Mouse (Mus musculus): ENCODE data around the gene Plekhs1. TPM values are rescaled to one million over a fixed set of nuclear protein-coding genes. Genes with fewer than 3 reads are reported as not detected.
"Not testable (repeated sequence)": the region's sequence is repeated elsewhere in the genome, so short reads cannot be mapped to it uniquely, and the experiment has no call there.

The Plekhs1 gene
- polyA plus RNA-seq, 3 experiments from 2014 or later: 0.55 TPM; not detected in 2

DNA sequence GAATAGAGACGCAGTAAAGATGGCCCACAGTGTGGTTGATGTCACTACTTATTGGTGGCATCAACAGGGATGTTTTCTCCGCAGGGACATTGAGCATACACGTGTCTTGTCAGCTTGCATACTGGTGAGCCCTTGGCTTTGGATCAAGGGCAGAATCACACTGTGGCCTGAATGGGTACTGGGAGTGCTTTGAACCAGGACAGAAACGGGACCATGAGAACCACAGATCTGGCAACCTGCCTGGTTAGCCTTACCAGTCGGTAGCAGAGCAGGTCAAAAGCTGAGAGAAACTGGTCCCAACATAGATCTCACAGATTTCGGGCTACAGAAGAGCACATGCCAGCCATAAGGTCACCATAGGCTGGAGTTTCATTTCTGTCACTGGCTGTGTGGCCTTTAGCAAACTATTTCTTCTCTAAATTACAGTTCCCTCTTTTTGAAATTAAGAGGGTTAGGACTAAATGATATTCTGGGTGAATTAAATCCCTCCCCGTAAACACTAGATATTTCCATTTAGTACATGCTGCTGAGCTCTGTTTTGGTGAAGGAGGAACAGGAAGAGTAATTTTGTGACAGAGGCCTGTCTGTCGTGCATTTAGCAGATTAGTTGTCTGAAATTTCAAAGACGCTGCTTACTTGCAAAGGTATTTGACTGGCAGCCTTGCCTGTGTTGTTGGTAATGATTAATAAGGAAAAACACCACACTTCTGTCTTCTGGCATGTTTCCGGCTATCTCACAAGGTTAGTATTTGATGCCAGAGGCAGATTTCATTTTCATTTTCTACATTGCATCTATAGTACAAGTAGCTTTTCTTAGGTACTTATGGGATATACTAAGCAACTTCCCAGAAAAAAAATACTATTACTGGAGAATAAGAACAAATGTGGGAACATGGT lies 2.0 kb upstream of the Plekhs1 start:
- no peak for ATAC-seq

- no peak for ATAC-seq
These were observed 1.2 kb upstream of the Plekhs1 start for GRCm38 (mm10) chr19:56460241-56460640.

DNA sequence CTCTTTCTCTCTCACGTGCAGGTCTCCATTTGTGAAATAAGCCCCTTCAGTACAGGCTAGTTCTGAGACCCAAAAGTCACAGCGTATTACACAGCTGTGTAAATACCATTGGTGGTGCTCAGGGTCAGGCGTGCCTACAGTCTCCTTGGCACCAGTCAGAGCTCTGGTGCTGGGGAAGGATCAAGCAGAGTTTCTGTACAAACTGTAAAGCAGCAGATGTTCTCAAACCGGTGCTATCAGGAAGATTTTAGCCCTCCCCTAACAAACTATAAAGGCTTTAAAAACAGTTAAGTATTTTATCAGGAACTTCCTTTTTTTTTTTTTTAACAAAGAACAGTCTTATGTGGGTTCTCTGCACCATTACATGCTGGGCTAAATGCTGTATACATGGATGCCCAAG lies 1.3 kb downstream of the Plekhs1 start:
- ATAC-seq: no peak

DNA sequence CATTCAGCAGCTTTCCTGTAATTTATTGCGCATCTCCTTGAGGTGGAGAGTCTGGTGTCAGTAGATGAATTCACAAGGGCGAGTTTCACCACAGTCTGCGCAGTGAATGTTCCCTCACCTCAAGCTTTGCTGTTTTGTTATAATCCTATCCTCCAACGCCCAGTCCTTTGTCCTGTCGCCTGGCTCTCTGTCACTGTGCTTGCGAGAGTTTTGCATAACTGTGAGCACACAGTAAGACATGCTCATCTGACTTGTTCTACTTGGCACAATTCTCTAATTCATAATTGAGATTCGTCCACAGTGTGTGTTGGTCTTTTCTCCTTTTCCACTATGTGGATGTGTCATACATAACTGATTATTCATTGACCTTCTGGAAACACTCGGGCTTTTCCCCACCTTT lies 5.0 kb downstream of the Plekhs1 start:
- ATAC-seq: no peak

DNA sequence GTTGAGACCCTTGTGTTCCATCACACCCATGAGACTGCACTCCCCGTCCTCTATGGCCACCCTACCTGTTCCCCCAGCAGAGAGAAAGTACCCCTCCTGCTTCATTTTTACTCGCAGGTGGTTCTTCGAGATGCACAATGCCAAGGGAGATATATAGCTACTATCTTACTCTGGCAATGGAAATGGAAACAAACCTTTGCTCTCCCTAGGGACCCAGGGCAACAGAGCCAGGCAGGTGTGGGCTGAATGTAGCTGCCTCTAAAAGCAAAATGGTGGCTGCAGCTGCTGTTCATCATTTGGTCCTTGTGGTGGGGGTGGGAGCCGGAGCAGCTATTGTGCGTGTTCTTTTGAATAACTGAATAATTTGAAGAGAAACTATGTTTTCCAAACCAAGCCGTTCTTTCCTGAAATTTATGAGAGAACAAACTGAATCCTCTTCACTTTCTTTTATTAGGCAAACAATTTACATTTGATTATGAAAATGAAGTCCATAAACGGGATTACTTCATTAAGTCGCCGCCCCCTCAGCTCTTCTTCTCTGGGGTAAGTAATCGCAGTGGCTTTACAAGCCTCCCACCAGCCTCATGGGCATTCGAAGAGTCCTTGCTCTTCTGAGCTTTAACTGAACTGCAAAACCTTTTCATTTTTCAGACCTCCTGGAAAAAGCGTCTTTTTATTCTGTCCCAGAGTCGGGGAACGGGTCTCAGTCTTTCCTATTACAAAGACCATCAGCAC lies 9.0 kb downstream of the Plekhs1 start:
- ATAC-seq: no peak

- ATAC-seq: no peak
These were observed 10.5 kb downstream of the Plekhs1 start for GRCm38 (mm10) chr19:56471934-56472333.

- ATAC-seq: no peak
These were observed 13.6 kb downstream of the Plekhs1 start for GRCm38 (mm10) chr19:56474869-56475550.

GRCm38 (mm10) chr19:56476546-56476945 lies 15.1 kb downstream of the Plekhs1 start:
- no peak for ATAC-seq

GRCm38 (mm10) chr19:56477253-56477652 lies 15.8 kb downstream of the Plekhs1 start:
- ATAC-seq: no peak

GRCm38 (mm10) chr19:56477832-56478231 lies 16.4 kb downstream of the Plekhs1 start:
- no peak for ATAC-seq

DNA sequence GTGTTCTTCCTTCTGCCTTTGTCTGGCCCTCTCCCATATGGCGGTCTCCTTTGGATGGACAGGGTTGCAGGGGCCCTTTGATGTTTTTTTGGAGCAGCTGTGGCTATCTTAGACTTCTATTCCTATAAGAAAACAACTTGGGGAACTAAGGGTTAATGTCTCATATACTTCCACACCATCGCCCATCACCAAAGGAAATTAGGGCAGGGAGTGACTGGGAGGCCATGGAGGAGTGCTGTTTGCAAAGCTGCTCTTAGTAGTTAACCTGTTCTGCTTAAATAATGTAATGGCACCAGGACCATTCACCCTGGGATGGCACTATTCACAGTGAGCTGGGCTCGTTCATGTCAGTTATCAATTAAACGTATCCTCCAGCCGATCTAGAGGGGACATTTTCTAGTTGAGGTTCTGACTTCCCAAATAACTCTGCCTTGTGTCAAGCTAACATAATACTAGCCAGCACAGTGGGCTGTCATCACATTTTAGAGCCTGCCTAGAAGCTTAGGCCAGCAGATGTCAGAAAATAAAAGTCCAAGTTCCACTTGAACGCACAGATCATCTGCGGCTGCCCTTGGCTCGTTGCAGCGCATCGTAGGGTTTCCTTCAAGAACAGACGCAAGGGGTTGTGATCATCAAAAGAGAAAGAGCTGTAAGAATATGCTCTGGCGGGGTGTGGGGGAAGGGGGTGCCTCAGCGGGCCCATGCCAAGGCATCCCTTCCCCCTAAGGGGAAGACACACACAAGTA lies 23.4 kb downstream of the Plekhs1 start:
- ATAC-seq: no peak

DNA sequence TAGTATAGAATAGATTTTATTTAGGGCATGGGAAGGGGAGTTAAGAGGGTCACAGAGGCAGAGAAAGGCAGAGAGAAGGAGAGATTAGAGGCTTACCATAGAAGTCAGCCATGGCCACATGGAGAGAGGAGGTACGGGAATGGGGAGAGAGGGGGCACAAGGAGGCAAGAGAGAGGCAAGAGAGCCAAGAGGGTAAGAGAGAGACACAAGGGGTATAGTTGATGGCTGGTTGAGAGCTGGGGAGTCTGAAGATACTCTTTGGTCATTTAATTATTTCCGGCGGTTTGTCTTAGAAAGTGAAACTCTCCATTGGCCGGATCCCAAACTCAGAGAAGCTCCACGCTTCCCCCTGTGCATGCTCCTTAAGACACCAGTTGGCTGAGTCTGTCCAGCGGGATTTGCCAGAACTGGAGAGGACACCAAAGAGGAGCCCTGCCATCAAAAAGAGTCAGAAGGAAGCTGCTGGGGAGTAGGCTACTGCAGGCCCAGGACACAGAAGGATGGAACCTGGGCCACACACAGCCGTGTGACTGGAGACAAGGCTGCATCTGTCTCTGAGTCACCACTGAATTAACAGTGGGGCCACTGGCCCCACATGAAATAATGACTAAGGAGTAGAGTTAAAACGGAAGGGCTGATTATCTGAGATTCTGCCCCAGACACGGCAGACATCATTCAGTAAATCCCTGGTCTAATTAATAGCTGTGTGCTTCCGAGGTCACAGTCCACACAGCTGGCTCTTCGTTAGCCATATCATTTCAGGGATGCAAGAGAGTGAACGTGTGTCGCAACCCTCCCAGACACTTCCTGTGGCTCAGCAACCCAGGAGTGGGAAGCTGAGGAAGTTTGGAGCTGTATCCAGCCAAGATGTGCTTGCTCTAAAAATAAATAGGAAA lies 24.2 kb downstream of the Plekhs1 start:
- ATAC-seq: no peak

- no peak for ATAC-seq
These were observed 25.5 kb downstream of the Plekhs1 start for GRCm38 (mm10) chr19:56486926-56487325.

GRCm38 (mm10) chr19:56487339-56487738 lies 25.9 kb downstream of the Plekhs1 start:
- no peak for ATAC-seq

GRCm38 (mm10) chr19:56489601-56490000 lies 28.2 kb downstream of the Plekhs1 start:
- ATAC-seq: no peak

DNA sequence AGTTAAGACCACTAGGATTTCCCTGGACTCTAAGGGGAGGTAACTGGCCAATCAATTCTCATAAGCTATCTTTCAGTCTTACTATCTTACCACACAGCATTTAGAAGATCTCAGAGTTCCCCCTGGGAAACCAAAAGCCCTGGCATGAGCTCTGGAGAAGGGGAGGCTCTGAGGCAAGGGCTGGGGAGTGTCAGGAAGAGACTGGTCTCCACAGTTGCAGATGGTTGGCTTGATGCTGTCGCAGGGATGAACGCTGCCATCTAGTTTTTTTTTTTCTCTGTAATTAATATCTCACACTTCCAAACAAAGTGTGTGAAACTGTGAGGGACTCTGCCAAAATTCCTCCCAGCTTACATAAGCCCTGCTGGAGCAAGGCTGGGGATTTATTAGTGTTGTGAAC lies 32.7 kb downstream of the Plekhs1 start:
- not testable (repeated sequence) for ATAC-seq

- ATAC-seq: peak; percentile 35
These were observed 41.6 kb downstream of the Plekhs1 start for GRCm38 (mm10) chr19:56503069-56503468.

- not testable (repeated sequence) for ATAC-seq
These were observed 42.1 kb downstream of the Plekhs1 start for GRCm38 (mm10) chr19:56503525-56503924.

DNA sequence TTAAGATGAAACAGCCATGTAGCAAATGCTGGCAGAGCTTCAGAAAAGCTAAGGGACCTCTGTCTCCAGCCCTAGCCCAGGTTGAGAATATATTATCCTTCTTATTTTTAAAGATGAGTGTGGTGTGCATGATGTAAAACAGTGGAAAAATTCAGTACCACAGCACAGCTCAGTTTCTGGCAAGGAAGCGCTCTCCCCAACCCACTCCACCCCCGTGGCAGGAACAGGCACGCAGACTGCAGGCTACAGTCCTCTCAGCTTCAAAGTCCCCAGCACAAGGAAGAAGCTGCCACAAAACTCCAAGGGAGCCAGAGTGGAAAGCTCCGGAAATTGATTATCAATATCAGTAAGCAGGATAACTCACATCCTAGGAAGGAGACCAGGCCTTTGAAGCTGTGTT lies 49.8 kb downstream of the Plekhs1 start:
- ATAC-seq: not testable (repeated sequence)

GRCm38 (mm10) chr19:56513527-56513926 lies 52.1 kb downstream of the Plekhs1 start:
- not testable (repeated sequence) for ATAC-seq

- not testable (repeated sequence) for ATAC-seq
These were observed 58.0 kb downstream of the Plekhs1 start for GRCm38 (mm10) chr19:56519408-56519807.
